Mouse (Mus musculus) megakaryocyte, embryonic 14.5 days (primary cell): Measurements from ENCODE around the gene Sar1b.

Experiments used
- FLI1 ChIP-seq: IDR thresholded peaks from 2 replicates; pipeline ENCODE4 v1.6.1; 2012; ENCODE audit warnings: low read length, inconsistent platforms, mixed read lengths
- GATA1 ChIP-seq: IDR thresholded peaks from 3 replicates; pipeline ENCODE4 v1.6.1; 2012; ENCODE audit warnings: mixed read lengths, low read length, inconsistent platforms, borderline replicate concordance

DNA sequence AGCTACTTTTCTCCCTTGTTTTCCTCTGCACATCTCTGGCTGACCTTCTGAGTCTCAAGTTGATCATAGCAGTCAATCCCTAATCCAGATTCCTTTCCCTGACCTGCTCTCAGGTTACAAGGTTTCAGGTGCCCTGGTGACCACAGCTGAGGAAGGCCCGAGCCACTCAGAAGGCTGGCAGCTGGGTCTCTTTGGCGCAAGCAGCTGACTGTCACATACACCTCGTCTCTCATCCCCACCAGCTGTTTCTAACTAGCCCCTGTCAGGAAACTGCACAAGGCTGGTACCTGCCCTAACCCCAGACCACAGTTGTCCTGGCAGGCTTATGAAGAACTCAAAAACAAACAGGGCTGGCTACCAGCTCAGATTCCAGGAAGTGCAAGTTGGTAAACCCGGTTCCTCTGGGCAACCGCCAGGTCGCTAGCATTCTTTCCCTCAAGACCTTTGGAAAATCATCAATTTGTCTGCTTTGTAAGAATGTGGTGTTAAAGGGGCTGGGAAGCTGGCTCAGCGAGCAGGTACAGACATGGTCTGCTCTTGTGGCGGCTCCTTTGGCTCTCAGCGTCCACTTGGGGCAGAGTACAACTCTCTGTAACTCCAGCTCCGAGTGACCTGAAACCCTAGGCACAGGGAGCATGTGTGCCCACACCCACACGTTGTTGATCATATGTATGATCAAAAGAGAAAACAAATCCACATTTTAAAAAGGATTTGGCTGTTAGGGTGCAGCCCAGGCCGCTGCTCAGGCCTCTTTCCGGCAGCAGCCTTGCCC, 43.8 kb downstream of the Sar1b start:
- TF ChIP-seq GATA1 (no peak), FLI1 (no peak)
